Mouse (Mus musculus): ENCODE measurements around the gene Crlf2. TPM values are rescaled to one million over a fixed set of nuclear protein-coding genes. Genes with fewer than 3 reads are reported as not detected.

Gene Crlf2
- polyA plus RNA-seq (2016; fragmentation: Nextera tagmentation; extraction: Ambion mirVana), result 3.7 and 4.6 TPM in 2 replicates

GRCm38 (mm10) chr5:109558404-109559160 is at the start of gene Crlf2:
TSS of gene Crlf2 (minus strand) at chr5:109558993.
- peaks cover 26% of the 10 kb centered on the region for H3K36me3 ChIP-seq (replicated peaks)
- WGBS, result under 1% methylated on average over 70 of the region's 73 CpGs
- no peaks in the 10 kb centered on the region for H3K4me1 ChIP-seq
- H3K9me3 ChIP-seq, result peaks cover 56% of the 10 kb centered on the region
- H3K27ac ChIP-seq (replicated peaks), result peak within 1 kb of the TSS; percentile 92
- H3K27me3 ChIP-seq (replicated peaks; ENCODE audit: low read depth, poor library complexity, severe bottlenecking), result no peaks in the 10 kb centered on the region
- peak within 1 kb of the TSS; percentile 74 for H3K4me3 ChIP-seq
- peak; percentile 92 for DNase-seq (ENCODE audit: low spot score)

GRCm38 (mm10) chr5:109602585-109602984 is 43.8 kb upstream of the Crlf2 start:
- DNase-seq (ENCODE audit: low spot score), result no peak
- H3K9me3 ChIP-seq, result peaks cover 38% of the 10 kb centered on the region

GRCm38 (mm10) chr5:109601080-109601479 is 42.3 kb upstream of the Crlf2 start:
- Histone ChIP-seq H3K27ac (replicated peaks) (no peak overlapping the region), H3K9me3 (peaks cover 53% of the 10 kb centered on the region), H3K4me1 (no peaks in the 10 kb centered on the region), H3K36me3 (replicated peaks) (no peaks in the 10 kb centered on the region), H3K27me3 (replicated peaks; ENCODE audit: low read depth, poor library complexity, severe bottlenecking) (no peaks in the 10 kb centered on the region), H3K4me3 (no peak overlapping the region)
- 22% methylated on average over 3 of the region's 3 CpGs for WGBS
- DNase-seq (ENCODE audit: low spot score), result peak; percentile 13

More at GRCm38 (mm10) chr5:109602585-109602984, 43.8 kb upstream of the Crlf2 start:
- Histone ChIP-seq H3K36me3 (replicated peaks) (no peaks in the 10 kb centered on the region), H3K27ac (replicated peaks) (no peak overlapping the region), H3K4me3 (no peak overlapping the region), H3K4me1 (no peaks in the 10 kb centered on the region), H3K27me3 (replicated peaks; ENCODE audit: low read depth, poor library complexity, severe bottlenecking) (no peaks in the 10 kb centered on the region)
- 46% methylated on average over 1 of the region's 1 CpGs for WGBS

GRCm38 (mm10) chr5:109598876-109599275 is 40.1 kb upstream of the Crlf2 start:
- peaks cover 51% of the 10 kb centered on the region for H3K9me3 ChIP-seq
- H3K36me3 ChIP-seq (replicated peaks), result no peaks in the 10 kb centered on the region
- H3K4me1 ChIP-seq, result no peaks in the 10 kb centered on the region
- no peak for DNase-seq (ENCODE audit: low spot score)
- no peak overlapping the region for H3K4me3 ChIP-seq
- no peak overlapping the region for H3K27ac ChIP-seq (replicated peaks)
- H3K27me3 ChIP-seq (replicated peaks; ENCODE audit: low read depth, poor library complexity, severe bottlenecking), result no peaks in the 10 kb centered on the region

GRCm38 (mm10) chr5:109596647-109597046 is 37.9 kb upstream of the Crlf2 start:
- 39% methylated on average over 5 of the region's 5 CpGs for WGBS
- Histone ChIP-seq H3K9me3 (peaks cover 44% of the 10 kb centered on the region), H3K27ac (replicated peaks) (no peak overlapping the region), H3K4me3 (no peak overlapping the region), H3K27me3 (replicated peaks; ENCODE audit: low read depth, poor library complexity, severe bottlenecking) (no peaks in the 10 kb centered on the region), H3K4me1 (no peaks in the 10 kb centered on the region), H3K36me3 (replicated peaks) (no peaks in the 10 kb centered on the region)
- no peak for DNase-seq (ENCODE audit: low spot score)

GRCm38 (mm10) chr5:109562829-109563228 is 4.0 kb upstream of the Crlf2 start:
- Histone ChIP-seq H3K4me1 (no peaks in the 10 kb centered on the region), H3K9me3 (peaks cover 23% of the 10 kb centered on the region), H3K36me3 (replicated peaks) (no peaks in the 10 kb centered on the region), H3K27ac (replicated peaks) (no peak overlapping the region), H3K4me3 (no peak overlapping the region), H3K27me3 (replicated peaks; ENCODE audit: low read depth, poor library complexity, severe bottlenecking) (no peaks in the 10 kb centered on the region)
- WGBS, result 62% methylated on average over 2 of the region's 2 CpGs
- DNase-seq (ENCODE audit: low spot score), result no peak

GRCm38 (mm10) chr5:109559191-109559590 is 398 bp upstream of the Crlf2 start:
- Histone ChIP-seq H3K36me3 (replicated peaks) (peaks cover 23% of the 10 kb centered on the region), H3K4me1 (no peaks in the 10 kb centered on the region), H3K27me3 (replicated peaks; ENCODE audit: low read depth, poor library complexity, severe bottlenecking) (no peaks in the 10 kb centered on the region), H3K27ac (replicated peaks) (peak overlapping the region; percentile 92), H3K9me3 (peaks cover 50% of the 10 kb centered on the region), H3K4me3 (peak overlapping the region; percentile 74)
- WGBS, result 23% methylated on average over 6 of the region's 6 CpGs
- DNase-seq (ENCODE audit: low spot score), result no peak

- Histone ChIP-seq H3K27ac (replicated peaks) (peak overlapping the region; percentile 92), H3K36me3 (replicated peaks) (peaks cover 26% of the 10 kb centered on the region), H3K4me1 (no peaks in the 10 kb centered on the region), H3K4me3 (peak overlapping the region; percentile 74), H3K9me3 (peaks cover 59% of the 10 kb centered on the region), H3K27me3 (replicated peaks; ENCODE audit: low read depth, poor library complexity, severe bottlenecking) (no peaks in the 10 kb centered on the region)
- WGBS, result 2% methylated on average over 9 of the region's 9 CpGs
- no peak for DNase-seq (ENCODE audit: low spot score)
These were observed 730 bp downstream of the Crlf2 start for GRCm38 (mm10) chr5:109558123-109558403.

GRCm38 (mm10) chr5:109557321-109558122 is 1.3 kb downstream of the Crlf2 start:
- H3K36me3 ChIP-seq (replicated peaks), result peaks cover 28% of the 10 kb centered on the region
- H3K4me3 ChIP-seq, result peak overlapping the region; percentile 74
- no peaks in the 10 kb centered on the region for H3K4me1 ChIP-seq
- H3K9me3 ChIP-seq, result peaks cover 62% of the 10 kb centered on the region
- peak; percentile 94 for DNase-seq (ENCODE audit: low spot score)
- peak overlapping the region; percentile 92 for H3K27ac ChIP-seq (replicated peaks)
- H3K27me3 ChIP-seq (replicated peaks; ENCODE audit: low read depth, poor library complexity, severe bottlenecking), result no peaks in the 10 kb centered on the region
- WGBS, result under 1% methylated on average over 35 of the region's 35 CpGs

- no peaks in the 10 kb centered on the region for H3K4me1 ChIP-seq
- peak overlapping the region; percentile 74 for H3K4me3 ChIP-seq
- 6% methylated on average over 40 of the region's 40 CpGs for WGBS
- peaks cover 34% of the 10 kb centered on the region for H3K36me3 ChIP-seq (replicated peaks)
- H3K27me3 ChIP-seq (replicated peaks; ENCODE audit: low read depth, poor library complexity, severe bottlenecking), result no peaks in the 10 kb centered on the region
- peak; percentile 90 for DNase-seq (ENCODE audit: low spot score)
- H3K27ac ChIP-seq (replicated peaks), result peak overlapping the region; percentile 80
- peaks cover 68% of the 10 kb centered on the region for H3K9me3 ChIP-seq
These were observed 2.0 kb downstream of the Crlf2 start for GRCm38 (mm10) chr5:109556591-109557320.

GRCm38 (mm10) chr5:109555676-109556571 is 2.9 kb downstream of the Crlf2 start:
- H3K36me3 ChIP-seq (replicated peaks), result peaks cover 42% of the 10 kb centered on the region
- 77% methylated on average over 54 of the region's 54 CpGs for WGBS

More at GRCm38 (mm10) chr5:109555676-109556571, 2.9 kb downstream of the Crlf2 start:
- Histone ChIP-seq H3K4me3 (peak overlapping the region; percentile 74), H3K27ac (replicated peaks) (peak overlapping the region; percentile 80), H3K27me3 (replicated peaks; ENCODE audit: low read depth, poor library complexity, severe bottlenecking) (no peaks in the 10 kb centered on the region), H3K9me3 (peaks cover 72% of the 10 kb centered on the region), H3K4me1 (no peaks in the 10 kb centered on the region)
- peak; percentile 29 for DNase-seq (ENCODE audit: low spot score)
